Mouse (Mus musculus) megakaryocyte, embryonic 14.5 days (primary cell): Measurements from ENCODE around the gene Bbs5.

Source experiments
- FLI1 ChIP-seq: IDR thresholded peaks from 2 replicates; pipeline ENCODE4 v1.6.1; 2012; ENCODE audit warnings: low read length, inconsistent platforms, mixed read lengths
- GATA1 ChIP-seq: IDR thresholded peaks from 3 replicates; pipeline ENCODE4 v1.6.1; 2012; ENCODE audit warnings: mixed read lengths, low read length, inconsistent platforms, borderline replicate concordance

DNA sequence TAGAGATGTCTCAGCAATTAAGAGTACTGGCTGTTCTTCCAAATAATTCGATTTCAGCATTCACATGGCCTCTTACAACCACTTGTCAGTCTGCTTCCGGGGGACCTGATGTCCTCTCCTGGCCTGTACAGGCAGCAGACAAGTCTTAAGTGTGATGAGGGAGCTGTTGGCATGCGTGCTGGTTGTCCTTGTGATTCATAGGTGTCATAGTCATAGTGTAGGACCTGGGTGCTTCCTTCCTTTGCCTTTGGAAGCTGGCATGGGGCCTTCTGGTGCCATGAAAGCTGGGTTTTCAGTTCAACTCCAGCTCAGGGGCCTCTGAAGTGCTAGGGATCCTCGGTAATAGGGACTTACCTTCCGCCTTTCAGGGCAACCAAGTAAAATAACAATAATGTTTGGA is 67.2 kb downstream of the Bbs5 start:
- TF ChIP-seq GATA1 (no peak), FLI1 (no peak)
